In genomic region chr9:27306642-27307041, GRCm38 (mm10) we compare ENCODE assay signal across 16 mouse cellular contexts. TPM values are rescaled to one million over a fixed set of nuclear protein-coding genes. Genes with fewer than 3 reads are reported as not detected.
DNase-seq lines count a peak whose midpoint lies in the region; ATAC-seq and TF ChIP-seq lines count a peak whose summit lies in the region.
"Had no signal": no experiment of that assay in that cellular context is flagged by ENCODE, and none has a peak within 500 bp of the region (broad histone marks: within the 10 kb centered on the region; RNA-seq: fewer than 3 reads in every experiment).

No protein-coding gene starts in this region.

- H3K4me2 ChIP-seq in forebrain, postnatal 0 days (ENCODE audit: low read depth), result 0 out of 2 replicates have a peak overlapping the region, but pooled peaks have one; percentile 25
- no peak overlapping the region for H3K4me2 ChIP-seq in midbrain, embryonic 14.5 days (ENCODE audit: low read length)
- H3K4me2 ChIP-seq: embryonic facial prominence, embryonic 13.5 days; liver, embryonic 11.5 days; stomach, embryonic 15.5 days had no signal

- H3K27ac ChIP-seq in forebrain, postnatal 0 days (ENCODE audit: low read depth, low read length), result peak overlapping the region; percentile 83
- peak overlapping the region; percentile 88 for H3K27ac ChIP-seq in midbrain, embryonic 14.5 days (replicated peaks; ENCODE audit: low read depth, low read length)
- H3K27ac ChIP-seq: embryonic facial prominence, embryonic 13.5 days; stomach, embryonic 15.5 days had no signal

- no peaks in the 10 kb centered on the region for H3K27me3 ChIP-seq in E14TG2a.4 (ENCODE audit: insufficient read depth, low read length)
- H3K27me3 ChIP-seq in forebrain, postnatal 0 days (ENCODE audit: insufficient read depth, low read length), result no peaks in the 10 kb centered on the region
- no peaks in the 10 kb centered on the region for H3K27me3 ChIP-seq in midbrain, embryonic 14.5 days (ENCODE audit: control insufficient read depth, insufficient read depth, low read length)
- H3K27me3 ChIP-seq: Patski had no signal

- peaks cover 93% of the 10 kb centered on the region for H3K4me1 ChIP-seq in E14TG2a.4 (replicated peaks; ENCODE audit: low read depth, low read length)
- H3K4me1 ChIP-seq in forebrain, postnatal 0 days (ENCODE audit: insufficient read depth), result peaks cover 33% of the 10 kb centered on the region
- peaks cover 46% of the 10 kb centered on the region for H3K4me1 ChIP-seq in midbrain, embryonic 14.5 days (ENCODE audit: control insufficient read depth, insufficient read depth, low read length)
- H3K4me1 ChIP-seq: stomach, embryonic 15.5 days had no signal

- peak; percentile 52 to 55 for DNase-seq in cerebellum, postnatal 10 days
- DNase-seq in forebrain, postnatal 0 days, result no peak
- DNase-seq in midbrain, embryonic 14.5 days, result no peak
- DNase-seq in heart, postnatal 10 days, result no peak
- DNase-seq: adrenal gland, adult 8-10 months had no signal

- 0 out of 2 replicates have a peak overlapping the region, but pooled peaks have one; percentile 13 for H3K4me3 ChIP-seq in E14TG2a.4 (replicated peaks; ENCODE audit: low read length)
- no peak overlapping the region for H3K4me3 ChIP-seq in forebrain, postnatal 0 days (ENCODE audit: low read depth, low read length)
- H3K4me3 ChIP-seq in midbrain, embryonic 14.5 days (replicated peaks; ENCODE audit: low read depth, low read length), result no peak overlapping the region
- H3K4me3 ChIP-seq: embryonic facial prominence, embryonic 13.5 days; stomach, embryonic 15.5 days had no signal

- intact Hi-C loops in heart, postnatal 10 days (cut with DNase I), result no loop called here

- H3K36me3 ChIP-seq in E14TG2a.4 (ENCODE audit: insufficient read depth, low read length), result peaks cover 38% of the 10 kb centered on the region
- H3K36me3 ChIP-seq in forebrain, postnatal 0 days (ENCODE audit: insufficient read depth), result 0 out of 2 replicates have a peak, but pooled peaks cover 2% of the 10 kb centered on the region
- H3K36me3 ChIP-seq in midbrain, embryonic 14.5 days (ENCODE audit: control insufficient read depth, insufficient read depth, low read length), result 0 out of 2 replicates have a peak, but pooled peaks cover 6% of the 10 kb centered on the region
- H3K36me3 ChIP-seq: embryonic facial prominence, embryonic 13.5 days; stomach, embryonic 15.5 days had no signal

- H3K9ac ChIP-seq in forebrain, postnatal 0 days, result peak overlapping the region; percentile 37
- H3K9ac ChIP-seq in midbrain, embryonic 14.5 days (replicated peaks; ENCODE audit: low read length), result no peak overlapping the region; the same call in 1 of the 2 replicates
- H3K9ac ChIP-seq: embryonic facial prominence, embryonic 13.5 days; stomach, embryonic 15.5 days had no signal

- TF ChIP-seq CTCF in E14TG2a.4 (conservative IDR thresholded peaks at IDR 0.05; ENCODE audit: low read length), result no peak
- no peak for TF ChIP-seq CTCF in forebrain, postnatal 0 days (IDR thresholded peaks at IDR 0.05; ENCODE audit: low read depth)

- H3K9me3 ChIP-seq in E14TG2a.4 (ENCODE audit: low read length), result no peaks in the 10 kb centered on the region
- H3K9me3 ChIP-seq in forebrain, postnatal 0 days (ENCODE audit: low read length), result no peaks in the 10 kb centered on the region
- no peaks in the 10 kb centered on the region for H3K9me3 ChIP-seq in midbrain, embryonic 14.5 days (ENCODE audit: control insufficient read depth, low read length)
- H3K9me3 ChIP-seq: embryonic facial prominence, embryonic 13.5 days; stomach, embryonic 15.5 days had no signal

- WGBS in forebrain, postnatal 0 days, result 27% methylated on average over 4 of the region's 4 CpGs
- WGBS in midbrain, embryonic 14.5 days, result 38% methylated on average over 4 of the region's 4 CpGs

- ATAC-seq in forebrain, postnatal 0 days, result no peak
- ATAC-seq in midbrain, embryonic 14.5 days (ENCODE audit: low FRiP score, low TSS enrichment), result no peak
- no peak for ATAC-seq in erythroblast, adult 5-6 weeks (replicated peaks; ENCODE audit: low FRiP score, poor library complexity, severe bottlenecking)
- ATAC-seq in monocyte, adult 5-6 weeks (replicated peaks; ENCODE audit: insufficient number of reproducible peaks, low FRiP score, low TSS enrichment, poor library complexity, severe bottlenecking), result no peak
- ATAC-seq: CD4-positive, CD25-positive, alpha-beta regulatory T cell, adult 4 months; intestine, postnatal 0 days; lung, postnatal 0 days; Patski had no signal

RNA-seq across cellular contexts. Expression of gene Igsf9b, which starts 7.6 kb away (rescaled TPM):
- 22.5 and 30.8 TPM in 2 replicates for total RNA-seq in forebrain, postnatal 0 days (2014; rRNA removed)
- polyA plus RNA-seq in forebrain, postnatal 0 days (2015; fragmentation: Nextera tagmentation; extraction: Ambion mirVana), result 5.6 and 11.8 TPM in 2 replicates
- 12.0 and 15.2 TPM in 2 replicates for polyA plus RNA-seq in midbrain, embryonic 14.5 days (2014; fragmentation: Nextera tagmentation; extraction: Ambion mirVana)
- 1 to 10 TPM; 8.8 to 9.3 TPM for total RNA-seq in heart, postnatal 10 days (2021)
- not detected in 2 replicates for total RNA-seq in erythroblast, adult 5-6 weeks (2015; ENCODE audit: low replicate concordance)
- total RNA-seq in erythroblast, adult 5-6 weeks (2017; ENCODE audit: low replicate concordance), result under 0.01 TPM in 1 of 2 replicates, not detected in the other
- 0.10 TPM in 1 of 3 replicates, not detected in the others for total RNA-seq in monocyte, adult 5-6 weeks (2017)
- total RNA-seq: megakaryocyte-erythroid progenitor cell, adult 5-6 weeks had no signal

Comparison
In these comparisons a context has a peak if more than half of its experiments do, and no peak if none do; other contexts are left out.
1. DNase-seq: peak in cerebellum, postnatal 10 days (2 of 2); none in forebrain, postnatal 0 days (single experiment), midbrain, embryonic 14.5 days (single experiment) and heart, postnatal 10 days (0 of 2).